Mouse (Mus musculus) C2C12 (cell line): ENCODE results near the gene Slc25a3. TPM values are rescaled to one million over a fixed set of nuclear protein-coding genes. Genes with fewer than 3 reads are reported as not detected.

Experiments
- H3K27me3 ChIP-seq: one replicate; pipeline ENCODE4 v1.6.1; 2011; ENCODE audit not compliant: control insufficient read depth, insufficient read depth, insufficient read length
- H3K36me3 ChIP-seq: one replicate; pipeline ENCODE4 v1.6.1; 2011; ENCODE audit not compliant: control insufficient read depth, insufficient read depth
- H3K4me3 ChIP-seq: one replicate; pipeline ENCODE4 v1.5.1; 2011; ENCODE audit warnings: mild to moderate bottlenecking, control low read depth; ENCODE audit not compliant: poor library complexity, insufficient read depth, severe bottlenecking
- H3K79me2 ChIP-seq: one replicate; pipeline ENCODE4 v1.6.1; 2011; ENCODE audit not compliant: control insufficient read depth, insufficient read depth
- H3K79me3 ChIP-seq: one replicate; pipeline ENCODE4 v1.6.1; 2011; ENCODE audit warnings: low read depth, control low read depth
- H3ac ChIP-seq: one replicate; pipeline ENCODE3; 2011; ENCODE audit warnings: low read depth; ENCODE audit not compliant: control insufficient read depth, insufficient read length
- CEBPB ChIP-seq: IDR thresholded peaks from one replicate; pipeline ENCODE4 v1.6.1; 2011; ENCODE audit warnings: low read depth, mild to moderate bottlenecking, control low read depth, moderate library complexity
- CTCF ChIP-seq: IDR thresholded peaks from one replicate; pipeline ENCODE4 v1.5.1; 2011; ENCODE audit not compliant: control insufficient read depth, insufficient read depth, insufficient read length
- FOSL1 ChIP-seq: IDR thresholded peaks from one replicate; pipeline ENCODE4 v1.8.0; 2011; ENCODE audit warnings: mild to moderate bottlenecking, low read length; ENCODE audit not compliant: poor library complexity, insufficient read depth, severe bottlenecking
- MAX ChIP-seq: IDR thresholded peaks from one replicate; pipeline ENCODE4 v1.6.1; 2011; ENCODE audit warnings: mild to moderate bottlenecking, control low read depth
- MYOD1 ChIP-seq: IDR thresholded peaks from one replicate; pipeline ENCODE4 v1.6.1; 2011; ENCODE audit warnings: low read depth; ENCODE audit not compliant: control insufficient read depth, insufficient read length
- MYOG ChIP-seq: IDR thresholded peaks from one replicate; pipeline ENCODE4 v1.6.1; 2011; ENCODE audit not compliant: control insufficient read depth, insufficient read length; ENCODE audit errors: extremely low read depth
- USF1 ChIP-seq: IDR thresholded peaks from one replicate; pipeline ENCODE4 v1.6.1; 2011; ENCODE audit warnings: low read depth, mild to moderate bottlenecking, control low read depth, moderate library complexity
- polyA plus RNA-seq: library from polyadenylated mRNA; unstranded; fragments of >200 nt; fragmentation: generic; extraction: Trizol; gene quantifications from one replicate; pipeline ENCODE4 v1.2.1, GENCODE M21; 2012; ENCODE audit warnings: missing spikeins

The Slc25a3 gene
- polyA plus RNA-seq, 1 experiment: 722 TPM

- Histone ChIP-seq H3K79me2 (no peaks in the 10 kb centered on the region), H3K4me3 (no peak overlapping the region), H3K27me3 (no peaks in the 10 kb centered on the region), H3ac (no peak overlapping the region), H3K79me3 (no peaks in the 10 kb centered on the region), H3K36me3 (peaks cover 7% of the 10 kb centered on the region)
- TF ChIP-seq MYOG (no peak), FOSL1 (peak; percentile 23), MAX (no peak)
These were observed 29.4 kb downstream of the Slc25a3 start for GRCm38 (mm10) chr10:91094251-91095104.

DNA sequence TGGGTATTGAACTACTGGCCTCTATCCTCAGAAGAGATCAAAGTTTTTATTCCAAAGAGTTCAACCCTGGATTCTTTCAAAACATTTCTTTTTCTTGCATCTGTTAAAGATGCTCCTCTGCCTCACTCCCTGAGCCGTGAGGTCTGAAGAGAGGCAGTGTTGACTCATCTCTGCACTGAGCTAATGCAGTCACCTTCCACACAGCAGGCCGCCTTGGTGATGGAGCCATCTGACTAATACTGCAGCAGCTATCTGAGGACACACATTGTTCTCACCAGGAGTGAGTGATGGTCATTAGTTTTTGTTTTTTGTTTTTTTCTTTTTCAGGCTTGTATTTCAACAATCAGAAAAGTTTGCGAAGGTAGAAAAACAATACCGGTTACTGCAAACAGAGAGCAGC lies 31.0 kb downstream of the Slc25a3 start:
- TF ChIP-seq FOSL1 (no peak), MYOD1 (no peak), USF1 (no peak), MYOG (no peak), MAX (no peak), CTCF (no peak), CEBPB (no peak)
- no peak overlapping the region for H3ac ChIP-seq
- H3K4me3 ChIP-seq: no peak overlapping the region
- H3K79me2 ChIP-seq: no peaks in the 10 kb centered on the region
- no peaks in the 10 kb centered on the region for H3K79me3 ChIP-seq
- H3K27me3 ChIP-seq: no peaks in the 10 kb centered on the region
- H3K36me3 ChIP-seq: peaks cover 7% of the 10 kb centered on the region

DNA sequence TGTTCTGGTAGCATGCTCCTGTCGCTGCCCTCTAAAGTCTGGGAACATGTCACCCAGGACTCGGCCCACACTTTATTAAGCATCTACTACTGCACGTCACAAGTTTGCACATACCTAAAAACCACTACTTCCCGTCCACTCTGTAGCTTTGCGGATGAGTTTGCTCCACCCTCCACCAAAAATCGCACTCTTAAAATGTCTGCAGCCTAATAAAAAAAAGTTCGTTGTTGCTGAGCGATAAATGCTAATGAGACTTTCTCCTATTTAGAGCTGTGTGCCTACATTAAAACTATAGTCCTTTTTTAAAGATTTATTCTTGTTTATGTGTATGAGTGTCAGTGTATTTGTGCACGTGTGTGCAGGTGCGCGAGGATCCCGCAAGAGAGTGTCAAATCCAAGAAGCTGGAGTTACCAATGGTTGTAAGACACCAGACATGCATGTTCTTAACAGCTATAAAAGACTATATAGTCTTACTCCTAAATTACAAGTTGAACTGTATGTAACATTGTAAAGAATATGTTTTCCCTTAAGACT lies 40.4 kb downstream of the Slc25a3 start:
- no peak for TF ChIP-seq FOSL1
- no peak for TF ChIP-seq CTCF
- no peak for TF ChIP-seq MYOD1
- no peak for TF ChIP-seq USF1
- TF ChIP-seq MAX: no peak
- no peak for TF ChIP-seq MYOG
- peak overlapping the region; percentile 79 for H3ac ChIP-seq
- peaks cover 18% of the 10 kb centered on the region for H3K36me3 ChIP-seq
- H3K79me2 ChIP-seq: peaks cover 38% of the 10 kb centered on the region
- peak overlapping the region; percentile 60 for H3K4me3 ChIP-seq
- peaks cover 10% of the 10 kb centered on the region for H3K79me3 ChIP-seq
- no peaks in the 10 kb centered on the region for H3K27me3 ChIP-seq

DNA sequence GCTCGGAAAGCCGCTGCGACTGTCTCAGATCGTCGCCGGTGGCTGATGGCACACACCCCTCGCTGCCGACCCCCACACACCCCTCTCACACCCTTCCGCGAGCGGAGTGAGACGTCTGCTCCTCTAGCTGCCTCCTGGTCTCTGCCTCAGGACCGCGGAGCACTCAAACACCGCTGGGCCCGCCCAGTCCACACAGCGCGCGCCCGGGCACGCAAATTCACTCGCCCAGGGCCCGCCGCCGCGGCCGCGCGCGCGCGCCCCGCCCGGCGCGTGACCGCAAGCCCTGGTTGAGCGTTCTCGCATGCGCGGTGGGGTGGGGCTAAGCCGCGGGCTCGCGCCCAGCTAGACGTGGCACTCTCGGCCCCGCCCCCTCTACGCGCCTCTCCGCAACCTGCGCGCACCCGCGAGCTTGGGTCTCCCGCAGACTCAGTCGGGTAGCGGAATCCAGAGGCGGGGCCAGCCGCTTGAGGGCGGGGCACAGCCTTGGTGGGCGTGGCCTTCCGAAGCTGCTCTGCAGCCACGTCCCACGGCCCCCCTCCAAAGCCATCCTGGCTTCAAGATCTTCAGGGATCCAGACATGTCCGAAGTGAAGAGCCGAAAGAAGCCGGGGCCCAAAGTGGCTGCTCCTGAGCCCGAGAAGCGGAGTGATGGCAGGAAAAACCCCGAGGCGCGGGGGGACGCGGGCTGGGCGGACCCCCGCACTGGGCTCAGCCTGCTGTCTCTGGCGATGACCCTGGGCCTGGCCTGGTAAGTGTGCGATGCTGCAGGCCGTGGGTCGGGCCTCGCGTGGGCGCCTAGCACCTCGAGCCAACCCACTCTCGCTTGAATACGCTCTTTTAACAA lies 41.1 kb downstream of the Slc25a3 start, which contains the start of the genes Apaf1 and Ikbip:
Gene Apaf1, minus strand, starts transcription at position 221 of the 843 bp plus-strand sequence.
Gene Ikbip, plus strand, starts transcription at position 391 of the 843 bp plus-strand sequence.
- Histone ChIP-seq H3ac (peak within 1 kb of the TSS; percentile 79), H3K36me3 (peaks cover 24% of the 10 kb centered on the region), H3K27me3 (no peaks in the 10 kb centered on the region), H3K79me2 (peaks cover 38% of the 10 kb centered on the region), H3K4me3 (peak within 1 kb of the TSS; percentile 89), H3K79me3 (peaks cover 10% of the 10 kb centered on the region)
- no peak for TF ChIP-seq CEBPB
- TF ChIP-seq USF1: peak; percentile 28

DNA sequence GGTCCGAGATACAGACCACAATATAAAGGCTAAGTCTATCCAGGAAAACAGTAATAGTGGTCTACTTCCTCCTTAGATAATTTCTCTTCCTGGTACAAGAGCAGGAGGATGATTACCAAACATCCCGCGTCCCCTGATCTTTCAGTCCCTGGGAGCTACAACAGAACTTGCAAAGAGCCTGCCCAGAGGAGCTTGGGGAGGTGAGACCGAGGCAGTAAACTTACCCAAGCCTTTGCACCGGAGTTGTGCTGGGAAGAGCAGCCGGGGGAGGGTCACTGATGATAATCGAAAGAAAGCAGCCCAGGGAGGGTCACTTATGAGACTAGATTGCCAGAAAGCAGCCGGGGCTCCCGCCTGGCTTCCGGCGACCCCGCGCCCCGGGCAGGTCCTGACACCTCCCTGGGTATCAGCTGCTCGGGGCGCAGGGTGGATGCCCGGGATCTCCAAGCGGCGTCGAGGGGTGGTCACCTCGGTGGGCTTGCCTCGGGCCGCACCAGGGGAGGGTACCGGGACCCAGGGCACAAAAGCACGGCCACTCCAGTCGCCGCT lies 41.8 kb downstream of the Slc25a3 start:
- Histone ChIP-seq H3K79me3 (peaks cover 10% of the 10 kb centered on the region), H3K36me3 (peaks cover 31% of the 10 kb centered on the region), H3K4me3 (peak overlapping the region; percentile 89), H3K79me2 (peaks cover 38% of the 10 kb centered on the region), H3K27me3 (no peaks in the 10 kb centered on the region), H3ac (peak overlapping the region; percentile 73)
- TF ChIP-seq USF1 (no peak), FOSL1 (no peak), MYOD1 (no peak), CTCF (no peak), MAX (no peak), CEBPB (no peak), MYOG (no peak)
